Mouse (Mus musculus) heart, postnatal 0 days (tissue): ENCODE results near the gene Hinfp.

ENCODE experiments used
- CTCF ChIP-seq: IDR thresholded peaks from 2 replicates; pipeline ENCODE4 v1.5.1; 2016; ENCODE audit warnings: antibody characterized with exemption, control low read depth, low read depth
- EP300 ChIP-seq: IDR thresholded peaks from 2 replicates; pipeline ENCODE4 v1.6.1; 2016; ENCODE audit warnings: antibody characterized with exemption, low read depth

DNA sequence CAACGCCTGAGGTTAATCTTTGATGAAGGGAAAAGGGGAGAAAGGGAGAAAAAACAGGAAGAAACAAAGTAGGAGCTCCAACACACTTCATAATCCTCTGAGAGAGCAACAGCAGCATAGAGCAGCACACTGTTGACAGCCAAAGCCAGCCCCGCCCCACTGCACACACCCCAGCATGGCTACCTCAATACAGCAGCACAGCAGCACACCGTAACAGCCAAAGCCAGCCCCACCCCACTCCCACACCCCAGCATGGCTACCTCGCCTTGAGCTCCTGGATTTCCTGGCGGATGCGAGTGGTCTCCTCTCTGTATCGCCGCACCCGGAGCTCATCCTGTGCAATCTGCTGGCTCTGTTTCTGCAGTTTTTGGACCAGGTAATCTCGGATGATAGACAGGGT is 46.9 kb upstream of the Hinfp start:
- TF ChIP-seq CTCF (no peak), EP300 (no peak)
